Mouse (Mus musculus): ENCODE results near the gene Trabd2b.

Gene Trabd2b

DNA sequence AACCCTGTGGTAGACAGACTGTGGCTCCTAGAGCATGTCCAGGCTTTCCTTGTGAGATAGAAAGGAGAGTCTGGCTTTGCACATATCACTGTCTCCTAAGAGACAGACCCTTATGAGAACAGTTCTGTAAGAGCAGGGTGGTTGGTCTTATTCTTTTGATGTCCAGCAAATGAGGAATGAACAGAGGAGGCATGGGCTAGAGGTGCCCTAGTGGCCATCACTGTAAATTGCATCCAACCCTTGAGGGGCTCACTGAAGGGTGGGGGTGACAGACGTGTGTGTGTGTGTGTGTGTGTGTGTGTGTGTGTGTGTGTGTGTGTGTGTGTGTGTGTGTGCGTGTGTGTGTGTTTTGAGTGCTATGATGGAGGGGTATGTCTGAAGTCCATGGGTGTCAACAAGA is 32.2 kb downstream of the Trabd2b start:
- in situ Hi-C loops (cut with MseI, MboI): no loop called here

- in situ Hi-C loops (cut with MseI, MboI): no loop called here
Observed at GRCm38 (mm10) chr4:114442186-114442585, 35.7 kb downstream of the Trabd2b start.

DNA sequence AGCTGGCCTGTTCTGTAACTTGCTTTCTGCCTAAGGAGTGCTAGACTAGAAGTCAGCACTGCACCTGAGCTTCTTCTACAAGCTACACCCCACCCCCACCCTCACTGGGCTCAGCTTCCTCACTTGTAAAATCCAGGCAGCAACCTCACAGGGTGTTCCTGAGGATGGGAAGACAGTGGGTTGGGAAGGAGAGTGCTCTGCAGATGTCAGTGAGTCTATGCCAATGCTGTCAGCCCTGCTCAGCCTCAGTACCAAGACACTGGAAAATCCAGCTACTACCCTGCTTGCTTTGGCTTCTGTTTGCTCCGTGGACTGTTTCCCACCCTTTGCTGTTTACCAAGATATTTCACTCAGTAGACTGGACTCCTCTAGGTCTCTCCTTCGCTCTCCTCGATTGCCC is 36.1 kb downstream of the Trabd2b start:
- in situ Hi-C loops (cut with MseI, MboI): no loop called here

DNA sequence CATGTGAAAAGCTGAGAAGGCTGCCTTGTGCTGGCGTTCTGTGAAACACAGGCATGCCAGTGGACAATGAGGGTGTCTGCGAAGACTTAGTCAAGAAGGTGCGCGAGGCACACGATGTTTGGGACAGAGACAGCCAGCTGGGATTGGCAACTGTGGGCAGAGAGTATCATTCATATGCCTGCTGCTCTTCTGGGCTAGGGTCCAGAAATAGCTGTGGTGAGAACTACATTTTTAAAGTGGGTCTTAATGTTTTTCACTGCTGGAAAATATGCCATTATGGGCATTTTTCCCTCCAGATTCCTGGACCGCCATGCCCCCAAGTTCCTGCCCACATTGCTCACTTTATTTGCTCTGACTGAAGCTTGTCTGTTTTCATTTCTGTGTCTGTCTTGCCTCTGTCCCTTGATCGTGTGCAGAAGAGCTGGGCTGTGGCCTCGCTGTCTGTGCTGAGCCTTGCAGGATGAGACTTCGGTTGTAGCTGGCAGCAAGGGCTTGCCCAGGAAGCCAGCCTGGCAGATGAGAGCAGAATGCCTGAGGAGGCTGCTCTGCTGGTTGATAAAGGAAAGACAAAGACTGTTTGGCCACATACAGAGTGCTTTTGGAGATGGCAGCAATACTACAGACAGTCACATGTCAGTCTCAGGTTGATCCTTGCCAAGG is 42.0 kb downstream of the Trabd2b start:
- in situ Hi-C loops (cut with MseI, MboI): no loop called here

DNA sequence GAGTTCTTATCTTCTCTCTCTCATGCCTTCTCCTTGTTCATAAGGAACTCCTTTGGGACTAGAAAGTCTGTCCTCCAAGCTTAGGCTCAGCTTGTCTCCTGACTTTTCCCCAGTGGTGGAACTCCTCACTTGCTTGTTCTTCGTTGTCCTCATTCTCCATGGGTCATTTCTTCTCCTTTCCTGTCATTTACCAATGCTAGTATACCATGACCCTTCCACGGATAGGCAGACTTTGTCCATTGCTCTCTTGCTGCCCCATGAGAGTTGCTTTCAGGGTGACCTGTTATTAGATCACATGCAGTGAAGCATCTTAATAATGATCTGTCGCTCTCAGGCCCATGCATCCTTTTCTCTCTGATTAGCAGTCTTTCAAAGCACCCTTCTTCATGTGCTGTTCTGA is 46.6 kb downstream of the Trabd2b start:
- in situ Hi-C loops (cut with MseI, MboI): no loop called here

- in situ Hi-C loops (cut with MseI, MboI): no loop called here
Observed at GRCm38 (mm10) chr4:114454016-114454415, 47.5 kb downstream of the Trabd2b start.

GRCm38 (mm10) chr4:114454495-114455186 is 48.1 kb downstream of the Trabd2b start:
- in situ Hi-C loops (cut with MseI, MboI): no loop called here

- in situ Hi-C loops (cut with MseI, MboI): no loop called here
Observed at GRCm38 (mm10) chr4:114457111-114457510, 50.6 kb downstream of the Trabd2b start.

- in situ Hi-C loops (cut with MseI, MboI): no loop called here
Observed at GRCm38 (mm10) chr4:114459591-114459990, 53.1 kb downstream of the Trabd2b start.

- in situ Hi-C loops (cut with MseI, MboI): no loop called here
Observed at GRCm38 (mm10) chr4:114460401-114460800, 53.9 kb downstream of the Trabd2b start.

DNA sequence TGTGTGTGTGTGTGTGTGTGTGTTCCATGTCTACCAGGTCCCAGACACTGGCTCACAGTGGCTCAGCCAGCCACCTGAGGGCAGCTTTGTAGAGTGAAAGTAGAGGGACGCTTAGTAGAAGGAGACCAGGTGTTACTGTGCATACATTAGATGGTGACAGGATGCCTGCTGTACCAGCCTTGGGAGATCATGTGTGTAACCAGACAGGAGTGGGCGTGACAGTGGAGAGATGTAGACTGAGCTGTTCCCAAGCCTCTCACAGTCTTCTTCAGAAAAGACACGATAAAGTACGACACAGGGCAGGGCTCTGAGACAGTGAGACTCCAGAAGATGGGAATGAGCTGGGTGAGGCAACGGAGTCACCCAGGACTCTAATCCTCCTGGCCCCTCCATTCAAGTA is 54.6 kb downstream of the Trabd2b start:
- in situ Hi-C loops (cut with MseI, MboI): no loop called here

DNA sequence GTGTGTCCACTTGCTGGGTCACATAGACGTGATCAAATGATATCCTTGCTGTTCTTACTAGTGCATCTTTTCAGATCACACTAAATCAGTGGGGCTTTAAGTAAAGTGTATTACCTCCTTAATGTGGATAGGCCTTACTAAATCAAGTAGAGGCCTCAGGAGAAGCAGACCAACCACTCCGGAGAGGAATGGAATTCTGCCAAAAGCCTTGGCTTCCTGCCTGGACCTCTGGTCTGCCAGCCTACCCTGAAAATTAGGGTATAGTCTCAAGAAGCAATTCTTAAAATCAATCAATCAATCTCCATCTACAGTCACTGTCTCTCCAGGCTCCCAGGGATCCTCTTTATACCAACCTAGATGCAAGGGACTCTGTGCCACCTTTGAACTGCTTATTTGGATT is 59.1 kb downstream of the Trabd2b start:
- in situ Hi-C loops (cut with MseI, MboI): no loop called here

DNA sequence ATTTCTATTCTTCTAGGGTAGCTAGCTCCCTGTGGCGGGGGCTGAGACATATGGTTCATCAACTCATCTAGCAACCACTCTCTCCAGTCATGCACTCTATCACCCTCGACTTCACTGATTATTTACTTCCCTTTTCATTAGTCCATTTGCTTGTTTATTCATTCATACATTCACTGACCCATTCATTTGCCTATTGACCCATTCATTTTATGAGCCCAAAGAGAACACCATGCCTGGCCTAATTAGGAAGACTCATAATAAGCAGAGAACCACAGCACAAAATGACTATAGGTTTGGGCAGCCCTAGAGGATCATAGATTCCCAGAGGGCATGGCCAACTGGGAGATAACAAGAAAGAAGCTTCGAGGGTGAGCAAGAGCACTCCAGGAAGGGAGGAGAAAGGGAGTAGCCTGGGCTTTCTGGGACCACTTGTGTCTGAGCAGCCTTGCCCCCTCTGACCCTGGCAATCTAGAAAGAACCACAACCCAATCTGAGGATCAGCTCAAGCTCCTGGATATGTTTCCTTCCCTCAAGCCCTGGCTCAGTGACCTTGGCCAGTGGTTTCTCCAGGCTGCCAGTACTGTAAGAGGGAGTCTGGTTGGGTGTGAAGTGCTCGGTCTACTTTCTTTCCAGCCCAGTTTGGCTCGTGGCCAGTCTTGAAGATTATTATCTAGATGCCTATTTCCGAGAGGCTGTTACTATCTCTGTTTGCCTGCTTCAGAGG is 61.0 kb downstream of the Trabd2b start:
- in situ Hi-C loops (cut with MseI, MboI): no loop called here

DNA sequence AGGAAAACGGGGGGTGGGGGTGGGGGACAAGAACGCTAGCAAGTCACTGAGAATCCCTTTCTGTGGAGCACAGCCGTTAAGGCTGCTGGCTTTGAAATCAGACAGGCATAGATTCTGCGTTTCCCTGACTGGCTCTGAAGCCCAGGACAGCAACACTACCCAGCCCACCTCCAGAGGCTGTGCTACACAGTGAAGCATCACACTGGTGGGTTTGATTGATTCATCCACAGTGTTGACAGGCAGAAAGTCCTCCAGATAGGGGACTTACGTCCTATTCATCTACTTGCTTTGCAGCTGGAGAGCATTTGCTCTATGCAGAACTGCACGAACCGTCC is 61.5 kb downstream of the Trabd2b start:
- in situ Hi-C loops (cut with MseI, MboI): no loop called here

- in situ Hi-C loops (cut with MseI, MboI): no loop called here
Observed at GRCm38 (mm10) chr4:114469881-114470280, 63.4 kb downstream of the Trabd2b start.

- in situ Hi-C loops (cut with MseI, MboI): no loop called here
Observed at GRCm38 (mm10) chr4:114472143-114472542, 65.6 kb downstream of the Trabd2b start.

DNA sequence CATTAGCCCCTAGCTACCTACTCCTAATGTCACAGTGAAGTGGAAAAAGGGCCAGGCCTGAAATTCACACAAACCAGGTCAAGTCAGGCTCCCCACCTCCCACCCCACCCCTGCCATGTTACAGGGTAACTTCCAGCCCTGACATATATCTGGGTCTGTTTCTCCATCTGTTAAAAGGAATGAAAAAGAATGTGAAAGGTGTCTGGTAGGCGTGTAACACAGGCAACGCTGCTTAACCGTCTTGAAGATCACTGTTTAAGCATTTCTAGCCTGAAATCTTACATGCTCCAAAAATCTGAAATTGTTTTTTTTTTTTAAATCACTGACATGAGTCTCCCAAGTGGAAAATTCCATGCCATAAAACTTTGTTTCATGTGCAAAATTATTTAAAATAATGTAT is 69.8 kb downstream of the Trabd2b start:
- in situ Hi-C loops (cut with MseI, MboI): no loop called here

DNA sequence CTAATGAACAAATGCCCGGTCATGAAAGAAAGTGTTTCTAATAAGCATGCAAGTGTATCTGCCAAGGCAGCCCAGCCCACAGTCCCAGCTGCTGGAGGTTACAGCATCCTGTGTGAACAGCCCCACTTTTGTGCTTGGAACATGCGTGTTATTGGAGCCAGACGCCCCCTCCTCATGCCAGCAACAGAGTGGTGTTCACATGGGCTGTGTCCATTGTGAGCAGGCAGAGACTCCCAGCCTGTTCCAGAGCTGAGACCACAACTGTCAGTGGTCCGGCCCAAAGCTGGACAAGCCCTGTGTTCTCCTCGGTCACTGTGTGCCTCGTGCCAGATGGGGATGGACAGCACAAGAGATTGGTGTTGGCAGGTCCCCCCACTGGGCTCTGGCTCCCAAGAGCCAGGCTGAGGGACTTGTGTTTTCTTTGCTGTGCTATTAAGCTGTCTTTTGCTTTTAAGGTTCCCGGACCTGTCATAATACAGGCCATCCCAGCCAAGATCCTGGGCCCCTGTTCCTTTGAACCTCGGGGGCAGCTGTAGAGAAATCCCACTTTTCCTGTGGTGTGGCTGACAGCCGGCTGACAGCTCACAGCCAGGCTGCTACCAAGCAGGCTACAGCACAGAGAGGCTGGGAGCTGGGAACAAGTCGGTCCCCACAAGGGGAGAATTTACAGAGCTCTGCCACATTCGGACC is 70.7 kb downstream of the Trabd2b start:
- in situ Hi-C loops (cut with MseI, MboI): no loop called here

DNA sequence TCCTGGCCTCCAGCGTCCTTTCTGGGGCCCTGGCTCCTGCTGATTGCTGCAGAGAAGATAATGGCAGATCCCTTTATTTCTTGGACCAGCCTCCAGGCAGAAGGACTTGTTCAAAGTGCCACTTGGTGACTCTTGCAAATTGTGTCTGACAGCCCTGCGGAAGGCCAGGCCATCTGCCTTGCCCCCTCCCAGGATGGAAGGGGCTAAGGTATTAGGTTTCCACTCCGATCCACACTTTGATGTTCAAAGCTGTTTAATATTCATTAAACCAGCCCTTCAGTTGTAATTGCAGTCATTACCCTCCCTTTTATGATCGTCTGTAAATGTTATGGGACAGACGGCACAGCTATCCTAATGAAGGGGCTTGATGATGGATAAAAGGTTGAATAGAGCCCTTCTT is 75.0 kb downstream of the Trabd2b start:
- in situ Hi-C loops (cut with MseI, MboI): no loop called here

GRCm38 (mm10) chr4:114484173-114484572 is 77.6 kb downstream of the Trabd2b start:
- in situ Hi-C loops (cut with MseI, MboI): no loop called here

DNA sequence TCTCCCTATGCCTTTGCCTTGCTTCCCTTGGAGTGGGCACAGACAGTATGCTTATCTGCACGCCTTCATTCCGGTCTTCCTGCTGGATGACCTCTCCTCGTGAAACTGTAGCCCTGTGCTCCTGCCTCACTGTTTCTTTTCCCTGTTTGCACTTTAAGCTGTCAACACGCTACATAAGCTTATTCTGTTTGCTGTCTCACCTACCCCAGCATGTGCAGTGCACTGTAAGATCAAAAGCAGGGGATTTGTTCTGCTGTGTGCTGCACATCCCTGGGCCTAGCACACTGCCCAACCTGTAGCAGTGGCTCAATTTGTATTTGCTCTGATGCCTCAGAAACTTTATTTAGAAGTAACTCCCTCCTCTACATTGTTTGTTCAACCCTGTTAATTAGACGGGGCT is 79.5 kb downstream of the Trabd2b start:
- in situ Hi-C loops (cut with MseI, MboI): no loop called here

DNA sequence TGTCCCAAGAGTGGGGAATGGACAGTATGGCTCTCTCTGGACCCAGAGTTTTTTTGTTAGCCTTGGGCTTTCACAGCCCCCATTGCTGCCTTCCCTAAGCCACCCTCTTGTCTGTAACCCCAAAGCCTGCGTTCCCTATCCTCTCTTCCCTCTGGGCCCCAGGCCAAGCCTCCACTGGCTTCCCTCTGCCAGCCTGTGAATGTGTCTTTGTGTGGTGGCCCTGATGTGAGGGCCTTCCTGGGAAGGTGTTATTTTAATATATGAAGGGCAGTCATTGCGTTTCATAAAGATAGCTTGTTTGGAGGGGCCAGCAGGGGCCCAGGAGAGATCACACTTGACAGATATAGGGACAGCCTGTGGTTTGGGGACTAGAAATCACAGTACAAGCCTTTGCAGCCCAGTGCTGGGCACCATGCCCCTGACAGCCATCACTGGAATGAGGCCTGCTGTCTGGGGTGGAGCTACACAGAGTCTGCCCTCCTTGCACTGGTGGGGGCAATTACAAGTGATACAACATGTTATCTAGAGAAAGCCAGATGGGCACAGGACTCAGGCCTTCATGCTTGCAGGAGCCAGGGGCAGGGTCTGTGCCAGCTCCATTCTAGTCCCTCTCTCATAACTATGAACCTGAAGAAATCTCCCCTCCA is 80.5 kb downstream of the Trabd2b start:
- in situ Hi-C loops (cut with MseI, MboI): no loop called here

Measured in mouse trophoblast stem cell (cell line).